Comparison of ENCODE assay signal across 26 mouse cellular contexts in the genomic region with DNA sequence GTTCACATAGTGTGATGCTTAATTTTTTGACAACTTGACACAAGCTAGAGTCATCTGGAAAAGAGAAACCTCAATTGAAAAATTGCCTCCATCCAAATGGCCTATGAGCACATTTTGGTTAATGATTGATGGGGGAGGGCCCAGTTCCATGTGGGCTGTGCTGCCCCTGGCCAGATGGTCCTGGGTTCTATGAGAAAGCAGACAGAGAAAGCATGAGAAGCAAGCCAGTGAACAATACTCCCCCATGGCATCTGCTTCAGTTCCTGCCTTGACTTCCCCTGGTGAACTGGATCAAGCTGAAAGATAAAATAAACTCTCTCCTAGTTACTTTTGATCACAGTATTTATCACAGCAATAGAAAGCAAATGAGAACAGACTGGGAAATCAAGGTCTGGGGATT. TPM values are rescaled to one million over a fixed set of nuclear protein-coding genes. Genes with fewer than 3 reads are reported as not detected.
DNase-seq lines count a peak whose midpoint lies in the region; ATAC-seq lines count a peak whose summit lies in the region.
"Had no signal": no experiment of that assay in that cellular context is flagged by ENCODE, and none has a peak within 500 bp of the region (broad histone marks: within the 10 kb centered on the region; RNA-seq: fewer than 3 reads in every experiment).

No protein-coding gene starts in this region.

- H3K36me3 ChIP-seq in hindbrain, embryonic 16.5 days (ENCODE audit: control insufficient read depth, insufficient read depth, low read length), result no peaks in the 10 kb centered on the region
- H3K36me3 ChIP-seq: forebrain, embryonic 12.5 days; heart, embryonic 12.5 days; heart, embryonic 15.5 days; hindbrain, embryonic 10.5 days had no signal

- H3K9me3 ChIP-seq in hindbrain, embryonic 16.5 days (ENCODE audit: control insufficient read depth, low read length), result no peaks in the 10 kb centered on the region
- H3K9me3 ChIP-seq: forebrain, embryonic 12.5 days; heart, embryonic 12.5 days; heart, embryonic 15.5 days; hindbrain, embryonic 10.5 days had no signal

- DNase-seq in layer of hippocampus, adult 11-12 months (ENCODE audit: low spot score), result peak; percentile 58
- DNase-seq in layer of hippocampus, postnatal 25 days (ENCODE audit: extremely low spot score in 1 of 2, low spot score in 1 of 2), result no peak
- peak; percentile 66 to 85 for DNase-seq in layer of hippocampus, adult 18-20 months (ENCODE audit: low spot score in 2 of 2)
- peak; percentile 65 to 73 for DNase-seq in layer of hippocampus, adult 8-10 months (ENCODE audit: low spot score in 2 of 2)
- DNase-seq in layer of hippocampus, postnatal 14 days (ENCODE audit: low spot score in 2 of 2), result peak; percentile 24 to 68
- DNase-seq in kidney, adult 8-10 months, result no peak
- DNase-seq: adrenal gland, adult 2 months; adrenal gland, postnatal 14 days; cerebellum, adult 18-20 months; cerebellum, adult 9-10 months; cerebellum, postnatal 14 days; gastrocnemius, postnatal 10 days; gastrocnemius, postnatal 36 days; heart, postnatal 10 days; heart, postnatal 36 days had no signal

- H3K4me2 ChIP-seq in hindbrain, embryonic 16.5 days (ENCODE audit: low read length), result no peak overlapping the region
- H3K4me2 ChIP-seq: forebrain, embryonic 12.5 days; heart, embryonic 12.5 days; heart, embryonic 15.5 days; hindbrain, embryonic 14.5 days had no signal

- no peaks in the 10 kb centered on the region for H3K4me1 ChIP-seq in hindbrain, embryonic 16.5 days (ENCODE audit: control insufficient read depth, insufficient read depth, low read depth, low read length)
- H3K4me1 ChIP-seq: forebrain, embryonic 12.5 days; heart, embryonic 12.5 days; heart, embryonic 15.5 days; hindbrain, embryonic 10.5 days had no signal

- H3K4me3 ChIP-seq in hindbrain, embryonic 16.5 days (ENCODE audit: low read length), result no peak overlapping the region
- H3K4me3 ChIP-seq: forebrain, embryonic 12.5 days; heart, embryonic 12.5 days; heart, embryonic 15.5 days; hindbrain, embryonic 10.5 days had no signal

- H3K9ac ChIP-seq in hindbrain, embryonic 16.5 days (ENCODE audit: low read depth, low read length), result no peak overlapping the region
- H3K9ac ChIP-seq: forebrain, embryonic 12.5 days; heart, embryonic 12.5 days; heart, embryonic 15.5 days; hindbrain, embryonic 14.5 days had no signal

- no peaks in the 10 kb centered on the region for H3K27me3 ChIP-seq in hindbrain, embryonic 16.5 days (replicated peaks; ENCODE audit: control insufficient read depth, insufficient read depth, low read length)
- H3K27me3 ChIP-seq: forebrain, embryonic 12.5 days; heart, embryonic 12.5 days; heart, embryonic 15.5 days had no signal

- H3K27ac ChIP-seq in hindbrain, embryonic 16.5 days (ENCODE audit: low read depth, low read length), result no peak overlapping the region
- H3K27ac ChIP-seq: forebrain, embryonic 12.5 days; heart, embryonic 15.5 days; hindbrain, embryonic 10.5 days; hindbrain, embryonic 14.5 days had no signal

- no peak for ATAC-seq in cerebellum, adult (ENCODE audit: insufficient number of reproducible peaks, low FRiP score, low TSS enrichment)
- no peak for ATAC-seq in hindbrain, embryonic 16.5 days
- ATAC-seq: CD4-positive, CD25-positive, alpha-beta regulatory T cell, adult 4 months; forebrain, embryonic 16.5 days had no signal

RNA-seq across cellular contexts. Expression of gene Grin2a, which starts 36.5 kb away (rescaled TPM):
- 100 to 1,000 TPM; 304 to 416 TPM for total RNA-seq in layer of hippocampus, postnatal 25 days (2021)
- 100 to 1,000 TPM; 327 to 355 TPM for total RNA-seq in layer of hippocampus, adult 18-20 months (2021)
- 100 to 1,000 TPM; 300 to 419 (median 352) TPM for total RNA-seq in layer of hippocampus, adult 8-10 months (2022)
- total RNA-seq in layer of hippocampus, postnatal 14 days (2021), result 100 to 1,000 TPM; 273 to 305 TPM
- polyA plus RNA-seq in hindbrain, embryonic 16.5 days (2015; fragmentation: Nextera tagmentation; extraction: Ambion mirVana), result 6.1 and 9.7 TPM in 2 replicates
- total RNA-seq: gastrocnemius, postnatal 36 days; granulocyte monocyte progenitor cell, adult 5-6 weeks; MEL had no signal
- polyA plus RNA-seq: CD4-positive, CD25-positive, alpha-beta regulatory T cell, adult 4 months had no signal

Comparison
In these comparisons a context has a peak if more than half of its experiments do, and no peak if none do; other contexts are left out.
1. DNase-seq: peak in layer of hippocampus, adult 11-12 months (single experiment), layer of hippocampus, adult 18-20 months (2 of 2), layer of hippocampus, adult 8-10 months (2 of 2) and layer of hippocampus, postnatal 14 days (2 of 2); none in layer of hippocampus, postnatal 25 days (0 of 2) and kidney, adult 8-10 months (0 of 2).